ENCODE assay signal across 8 mouse cellular contexts in the genomic region with DNA sequence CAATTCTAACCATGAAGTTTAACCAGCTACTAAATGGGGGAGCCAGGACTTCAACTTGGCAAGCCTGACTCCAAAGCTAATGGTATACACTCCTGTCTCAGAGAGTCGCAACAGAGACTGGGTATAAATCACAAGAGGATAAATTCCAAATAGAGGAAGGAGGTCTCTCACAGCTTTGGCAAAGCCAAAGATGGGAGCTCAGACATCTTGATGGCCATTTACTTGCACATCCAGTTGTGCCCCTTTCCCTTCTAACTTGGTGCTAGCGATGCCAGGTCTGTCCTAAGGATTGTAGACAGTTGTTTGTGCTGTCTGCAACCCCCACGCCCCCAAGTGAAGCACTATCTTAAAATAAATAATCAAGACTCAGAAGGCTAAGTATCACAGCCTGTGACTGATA.
DNase-seq lines count a peak whose midpoint lies in the region; ATAC-seq lines count a peak whose summit lies in the region.

No protein-coding gene starts in this region.

- 46% methylated on average over 3 of the region's 3 CpGs for WGBS in heart, embryonic 11.5 days (ENCODE audit: insufficient replicate concordance)
- WGBS in embryonic facial prominence, embryonic 10.5 days = 72% methylated on average over 3 of the region's 3 CpGs
- 67% methylated on average over 3 of the region's 3 CpGs for WGBS in hindbrain, embryonic 11.5 days
- 75% methylated on average over 3 of the region's 3 CpGs for WGBS in midbrain, embryonic 11.5 days

- DNase-seq in heart, adult 8-10 months (ENCODE audit: low spot score) = no peak
- DNase-seq in embryonic facial prominence, embryonic 10.5 days (ENCODE audit: low spot score) = no peak
- DNase-seq in hindbrain, embryonic 11.5 days (ENCODE audit: low spot score) = no peak
- peak; percentile 89 for DNase-seq in midbrain, embryonic 11.5 days (ENCODE audit: low spot score, missing footprints)
- DNase-seq in urinary bladder, postnatal 25 days (ENCODE audit: low spot score) = no peak
- DNase-seq in cerebellum, postnatal 25 days = no peak

- peak overlapping the region; percentile 73 for H3K4me2 ChIP-seq in heart, embryonic 11.5 days
- peak overlapping the region; percentile 84 for H3K4me2 ChIP-seq in hindbrain, embryonic 11.5 days (replicated peaks; ENCODE audit: low read depth, low read length)
- peak overlapping the region; percentile 77 for H3K4me2 ChIP-seq in midbrain, embryonic 11.5 days

- ATAC-seq in heart, embryonic 11.5 days (replicated peaks; ENCODE audit: insufficient number of reproducible peaks, low FRiP score, low TSS enrichment) = no peak
- ATAC-seq in hindbrain, embryonic 11.5 days (ENCODE audit: low FRiP score) = no peak
- ATAC-seq in midbrain, embryonic 11.5 days (ENCODE audit: low FRiP score) = no peak
- ATAC-seq in frontal cortex, adult (ENCODE audit: low TSS enrichment) = no peak

- H3K4me3 ChIP-seq in heart, embryonic 11.5 days (ENCODE audit: low read depth, low read length) = no peak overlapping the region; the same call in 1 of the 2 replicates
- peak overlapping the region; percentile 63 for H3K4me3 ChIP-seq in embryonic facial prominence, embryonic 10.5 days
- peak overlapping the region; percentile 39; the same call in 1 of the 2 replicates for H3K4me3 ChIP-seq in hindbrain, embryonic 11.5 days (ENCODE audit: low read depth, low read length)
- no peak overlapping the region; the same call in 1 of the 2 replicates for H3K4me3 ChIP-seq in midbrain, embryonic 11.5 days (ENCODE audit: low read depth, low read length)

- H3K4me1 ChIP-seq in heart, embryonic 11.5 days (ENCODE audit: control insufficient read depth, insufficient read depth, low read length) = peaks cover 22% of the 10 kb centered on the region
- peaks cover 33% of the 10 kb centered on the region for H3K4me1 ChIP-seq in embryonic facial prominence, embryonic 10.5 days
- no peaks in the 10 kb centered on the region for H3K4me1 ChIP-seq in hindbrain, embryonic 11.5 days (replicated peaks; ENCODE audit: control insufficient read depth, insufficient read depth, low read length)
- 0 out of 2 replicates have a peak, but pooled peaks cover 7% of the 10 kb centered on the region for H3K4me1 ChIP-seq in midbrain, embryonic 11.5 days (ENCODE audit: control insufficient read depth, insufficient read depth, low read length)

- H3K27ac ChIP-seq in heart, embryonic 11.5 days (ENCODE audit: low read depth, low read length) = no peak overlapping the region
- H3K27ac ChIP-seq in embryonic facial prominence, embryonic 10.5 days (replicated peaks) = peak overlapping the region; percentile 95
- H3K27ac ChIP-seq in hindbrain, embryonic 11.5 days (ENCODE audit: low read depth, low read length) = no peak overlapping the region; the same call in 1 of the 2 replicates
- H3K27ac ChIP-seq in midbrain, embryonic 11.5 days (ENCODE audit: low read depth, low read length) = no peak overlapping the region

- no peaks in the 10 kb centered on the region for H3K36me3 ChIP-seq in heart, embryonic 11.5 days (ENCODE audit: control insufficient read depth, insufficient read depth, low read length)
- H3K36me3 ChIP-seq in embryonic facial prominence, embryonic 10.5 days (replicated peaks) = no peaks in the 10 kb centered on the region
- H3K36me3 ChIP-seq in hindbrain, embryonic 11.5 days (ENCODE audit: control insufficient read depth, insufficient read depth, low read length) = no peaks in the 10 kb centered on the region
- no peaks in the 10 kb centered on the region for H3K36me3 ChIP-seq in midbrain, embryonic 11.5 days (ENCODE audit: control insufficient read depth, insufficient read depth, low read length)

- no peaks in the 10 kb centered on the region for H3K9me3 ChIP-seq in heart, embryonic 11.5 days (replicated peaks; ENCODE audit: control insufficient read depth, low read length)
- H3K9me3 ChIP-seq in embryonic facial prominence, embryonic 10.5 days = no peaks in the 10 kb centered on the region
- no peaks in the 10 kb centered on the region for H3K9me3 ChIP-seq in hindbrain, embryonic 11.5 days (ENCODE audit: control insufficient read depth, low read length)
- no peaks in the 10 kb centered on the region for H3K9me3 ChIP-seq in midbrain, embryonic 11.5 days (ENCODE audit: control insufficient read depth, low read length)

- no peaks in the 10 kb centered on the region for H3K27me3 ChIP-seq in heart, embryonic 11.5 days (ENCODE audit: control insufficient read depth, insufficient read depth, low read length)
- 0 out of 2 replicates have a peak, but pooled peaks cover 11% of the 10 kb centered on the region for H3K27me3 ChIP-seq in embryonic facial prominence, embryonic 10.5 days (replicated peaks; ENCODE audit: low read depth, poor library complexity, severe bottlenecking)
- H3K27me3 ChIP-seq in hindbrain, embryonic 11.5 days (ENCODE audit: control insufficient read depth, insufficient read depth, low read length) = no peaks in the 10 kb centered on the region
- no peaks in the 10 kb centered on the region for H3K27me3 ChIP-seq in midbrain, embryonic 11.5 days (ENCODE audit: control insufficient read depth, insufficient read depth, low read length)

- H3K9ac ChIP-seq in heart, embryonic 11.5 days (ENCODE audit: low read depth, low read length) = no peak overlapping the region
- peak overlapping the region; percentile 76; the same call in 1 of the 2 replicates for H3K9ac ChIP-seq in hindbrain, embryonic 11.5 days (ENCODE audit: low read depth, low read length)
- peak overlapping the region; percentile 91 for H3K9ac ChIP-seq in midbrain, embryonic 11.5 days (ENCODE audit: low read length)

Comparison
In these comparisons a context has a peak if more than half of its experiments do, and no peak if none do; other contexts are left out.
1. H3K4me3 ChIP-seq: peak in embryonic facial prominence, embryonic 10.5 days (single experiment) and hindbrain, embryonic 11.5 days (single experiment); none in heart, embryonic 11.5 days (single experiment) and midbrain, embryonic 11.5 days (single experiment).
2. Peak in every context shown above with its lines, with median percentiles within 50 percentile points of each other: H3K4me2 ChIP-seq.